Mouse (Mus musculus) myocyte (in vitro differentiated cells): ENCODE results near the gene Ssr3.

ENCODE experiments used
- POLR2A ChIP-seq: IDR thresholded peaks from one replicate; pipeline ENCODE4 v1.6.1; 2011; ENCODE audit warnings: low read depth, mild to moderate bottlenecking, control low read depth, moderate library complexity; ENCODE audit not compliant: insufficient read length
- POLR2AphosphoS2 ChIP-seq: IDR thresholded peaks from one replicate; pipeline ENCODE4 v1.6.1; 2011; ENCODE audit warnings: low read depth, control low read depth; ENCODE audit not compliant: insufficient read length
- USF1 ChIP-seq: IDR thresholded peaks from one replicate; pipeline ENCODE4 v1.6.1; 2011; ENCODE audit warnings: low read depth, mild to moderate bottlenecking, control low read depth, moderate library complexity

DNA sequence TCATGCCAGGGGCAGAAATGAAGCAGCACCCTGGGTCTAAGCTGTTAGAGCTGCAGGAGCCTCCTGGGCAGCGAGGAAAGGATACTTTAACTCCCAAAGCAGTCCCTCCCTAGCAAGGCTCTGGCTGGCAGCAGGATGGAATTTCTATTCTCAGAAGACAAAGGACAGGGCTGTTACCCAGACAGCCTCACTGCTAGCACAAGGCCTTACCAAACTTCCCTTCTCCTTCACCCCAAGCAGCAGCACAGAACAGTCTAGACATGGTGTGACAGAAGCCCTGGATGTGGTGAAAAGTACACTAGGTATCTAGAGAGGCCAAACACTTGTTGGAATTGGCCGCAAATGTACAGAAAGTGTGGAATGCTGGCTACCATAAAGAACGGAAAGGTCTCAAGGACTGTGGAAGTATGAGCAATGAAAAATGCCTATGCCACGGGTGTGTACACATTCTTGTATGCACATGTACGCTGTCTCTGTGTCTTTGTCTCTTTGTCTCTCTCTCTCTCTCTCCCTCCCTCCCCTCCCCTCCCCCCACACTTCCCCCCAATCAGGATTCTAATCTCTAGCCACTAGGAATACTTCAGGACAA is 18.7 kb downstream of the Ssr3 start:
- TF ChIP-seq POLR2AphosphoS2 (no peak), POLR2A (no peak), USF1 (no peak)
